Mouse (Mus musculus): ENCODE data around the gene Plxna4.

DNA sequence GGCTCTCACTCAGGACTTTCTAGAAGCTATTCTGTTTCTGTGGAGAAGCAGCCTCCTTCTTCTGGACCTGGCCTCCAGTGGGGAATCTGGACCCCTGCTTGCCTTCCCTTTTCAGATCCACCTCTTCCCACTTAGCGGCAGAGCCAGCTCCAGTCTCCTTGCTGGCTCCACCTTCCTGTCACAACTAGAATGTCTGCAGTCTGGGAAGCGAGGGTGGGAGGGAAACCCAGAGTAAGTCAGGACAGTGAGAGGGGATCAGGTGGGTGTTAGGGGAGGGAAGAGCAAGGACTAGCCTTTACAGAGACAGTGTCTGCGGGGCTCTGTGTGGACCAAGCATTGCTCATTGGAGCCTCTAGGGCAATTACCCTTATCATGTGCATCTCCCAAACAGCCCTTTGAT, 4.4 kb downstream of the Plxna4 start:
- TF ChIP-seq CTCF (IDR thresholded peaks at IDR 0.05; ENCODE audit: borderline replicate concordance, insufficient read depth, low read length) (no peak), POLR2A (IDR thresholded peaks at IDR 0.05; ENCODE audit: low read depth, low read length) (no peak)
